Mouse (Mus musculus) CH12.LX (cell line): ENCODE data around the gene Gch1. TPM values are rescaled to one million over a fixed set of nuclear protein-coding genes. Genes with fewer than 3 reads are reported as not detected.
A peak's percentile ranks its signal among the peaks of the same experiment; 100 is the strongest.

Experiments
- DNase-seq: peaks from one replicate; pipeline ENCODE4 v3.0.0-alpha.2; 2013; ENCODE audit errors: extremely low read depth
- H3K27ac ChIP-seq: 2 replicates; pipeline ENCODE4 v1.5.1; 2012; ENCODE audit warnings: low read depth, mild to moderate bottlenecking, control low read depth, moderate library complexity; ENCODE audit not compliant: insufficient read depth
- H3K27me3 ChIP-seq: replicated peaks from 2 replicates; pipeline ENCODE3; 2012; ENCODE audit warnings: inconsistent platforms
- H3K36me3 ChIP-seq, 2 experiments: replicated peaks in 1 of 2; 2 replicates each; pipeline versions ENCODE3 to v1.6.1; 2012; ENCODE audit warnings: inconsistent platforms in 1 of 2, low read length in 1 of 2, mild to moderate bottlenecking in 1 of 2, mixed read lengths in 1 of 2, moderate library complexity in 1 of 2; ENCODE audit not compliant: control insufficient read depth in 1 of 2, insufficient read depth in 1 of 2
- H3K4me1 ChIP-seq, 2 experiments: 2 replicates each; pipeline ENCODE4 v1.6.1; 2012; ENCODE audit warnings: inconsistent platforms in 1 of 2, moderate library complexity in 1 of 2; ENCODE audit not compliant: insufficient read depth in 2 of 2, control insufficient read depth in 1 of 2
- H3K4me2 ChIP-seq: 2 replicates; pipeline ENCODE4 v1.6.1; 2012; ENCODE audit warnings: low read depth, mild to moderate bottlenecking, control low read depth; ENCODE audit not compliant: poor library complexity, insufficient read depth, severe bottlenecking
- H3K4me3 ChIP-seq, 3 experiments: fragments of 150-350 bp in 1 of 3; sonication (generic) in 1 of 3; replicated peaks in 1 of 3; 2 replicates each; pipeline versions ENCODE3 to v1.5.1; 2011 to 2012; ENCODE audit warnings: low read depth in 2 of 3, low read length in 2 of 3, mild to moderate bottlenecking in 2 of 3, moderate library complexity in 2 of 3, control low read depth in 1 of 3, improper control_type of control experiment in 1 of 3, inconsistent platforms in 1 of 3, mixed read lengths in 1 of 3; ENCODE audit not compliant: poor library complexity in 1 of 3
- H3K79me2 ChIP-seq: replicated peaks from 2 replicates; pipeline ENCODE4 v1.6.1; 2012; ENCODE audit warnings: mild to moderate bottlenecking, moderate library complexity; ENCODE audit not compliant: control insufficient read depth, poor library complexity, insufficient read depth, severe bottlenecking; ENCODE audit errors: extremely low read depth
- H3K9ac ChIP-seq: 2 replicates; pipeline ENCODE4 v1.6.1; 2012; ENCODE audit warnings: low read depth, mild to moderate bottlenecking, control low read depth, moderate library complexity; ENCODE audit not compliant: insufficient read depth
- H3K9me3 ChIP-seq: replicated peaks from 2 replicates; pipeline ENCODE3; 2012; ENCODE audit warnings: low read length, inconsistent platforms, mixed read lengths
- BHLHE40 ChIP-seq: IDR thresholded peaks from 2 replicates; pipeline ENCODE4 v1.6.1; 2011; ENCODE audit warnings: mild to moderate bottlenecking, low read depth, low read length, improper control_type of control experiment
- CHD1 ChIP-seq: IDR thresholded peaks from 2 replicates; pipeline ENCODE4 v1.6.1; 2012; ENCODE audit warnings: low read depth, low read length, improper control_type of control experiment, inconsistent platforms
- CHD2 ChIP-seq: IDR thresholded peaks from 2 replicates; pipeline ENCODE4 v1.6.1; 2011; ENCODE audit warnings: low read length, improper control_type of control experiment
- ELF1 ChIP-seq: IDR thresholded peaks from 2 replicates; pipeline ENCODE4 v1.6.1; 2014; ENCODE audit warnings: low read depth, mild to moderate bottlenecking, inconsistent platforms, low read length, improper control_type of control experiment
- EP300 ChIP-seq: IDR thresholded peaks from 2 replicates; pipeline ENCODE4 v1.6.1; 2011; ENCODE audit warnings: low read length, improper control_type of control experiment
- ETS1 ChIP-seq: conservative IDR thresholded peaks from 2 replicates; pipeline ENCODE4 v1.6.1; 2012; ENCODE audit warnings: low read depth, mild to moderate bottlenecking, inconsistent platforms, low read length, improper control_type of control experiment, moderate library complexity
- MAFK ChIP-seq: IDR thresholded peaks from 2 replicates; pipeline ENCODE4 v1.6.1; 2011; ENCODE audit warnings: low read length, improper control_type of control experiment; ENCODE audit not compliant: insufficient replicate concordance
- MAZ ChIP-seq: IDR thresholded peaks from 2 replicates; pipeline ENCODE4 v1.6.1; 2012; ENCODE audit warnings: low read depth, mild to moderate bottlenecking, inconsistent platforms, low read length, improper control_type of control experiment, moderate library complexity
- MEF2A ChIP-seq: IDR thresholded peaks from 2 replicates; pipeline ENCODE4 v1.6.1; 2014; ENCODE audit warnings: low read depth, mild to moderate bottlenecking, inconsistent platforms, low read length, improper control_type of control experiment, borderline replicate concordance
- PAX5 ChIP-seq: IDR thresholded peaks from 2 replicates; pipeline ENCODE4 v1.6.1; 2012; ENCODE audit warnings: low read length, inconsistent platforms, mixed read lengths
- POLR2A ChIP-seq: IDR thresholded peaks from 2 replicates; pipeline ENCODE4 v1.6.1; 2011; ENCODE audit warnings: low read depth, mild to moderate bottlenecking, improper control_type of control experiment, low read length
- SIN3A ChIP-seq: IDR thresholded peaks from 2 replicates; pipeline ENCODE4 v1.6.1; 2012; ENCODE audit warnings: low read length, improper control_type of control experiment, inconsistent platforms
- TBP ChIP-seq: conservative IDR thresholded peaks from 2 replicates; pipeline ENCODE4 v1.6.1; 2011; ENCODE audit warnings: low read depth, low read length, improper control_type of control experiment
- dilution Hi-C: fragments of 300-500 bp; cut with MboI; formaldehyde crosslinking; loops from 2 replicates; pipeline ENCODE4 v1.14.3; 2020; ENCODE audit warnings: low sequenced_read_pairs; ENCODE audit not compliant: extremely low pct_unique_long_range_greater_than_20kb, extremely low pct_ligation_motif_present
- in situ Hi-C: fragments of 300-500 bp; cut with MboI; formaldehyde crosslinking; loops from 3 replicates; pipeline ENCODE4 v1.14.3; 2019; ENCODE audit warnings: low sequenced_read_pairs, low pct_ligation_motif_present, low pct_unique_long_range_greater_than_20kb, mixed read lengths
- polyA plus RNA-seq: library from polyadenylated mRNA; unstranded; fragments of >175 nt; gene quantifications from 2 replicates; pipeline ENCODE4 v1.2.1, GENCODE M21; 2012; ENCODE audit warnings: low read depth; ENCODE audit not compliant: insufficient read length
- total RNA-seq, 2 experiments: library from RNA; depleted of rRNA; stranded (reverse); fragments of 300-350 nt in 1 of 2; fragments of >200 nt in 1 of 2; gene quantifications; 2 replicates each; pipeline ENCODE4 v1.2.3; 2012 to 2014

Gene Gch1
- total and polyA plus RNA-seq, 3 experiments, result 5.7 to 6.5 (median 5.7) TPM

DNA sequence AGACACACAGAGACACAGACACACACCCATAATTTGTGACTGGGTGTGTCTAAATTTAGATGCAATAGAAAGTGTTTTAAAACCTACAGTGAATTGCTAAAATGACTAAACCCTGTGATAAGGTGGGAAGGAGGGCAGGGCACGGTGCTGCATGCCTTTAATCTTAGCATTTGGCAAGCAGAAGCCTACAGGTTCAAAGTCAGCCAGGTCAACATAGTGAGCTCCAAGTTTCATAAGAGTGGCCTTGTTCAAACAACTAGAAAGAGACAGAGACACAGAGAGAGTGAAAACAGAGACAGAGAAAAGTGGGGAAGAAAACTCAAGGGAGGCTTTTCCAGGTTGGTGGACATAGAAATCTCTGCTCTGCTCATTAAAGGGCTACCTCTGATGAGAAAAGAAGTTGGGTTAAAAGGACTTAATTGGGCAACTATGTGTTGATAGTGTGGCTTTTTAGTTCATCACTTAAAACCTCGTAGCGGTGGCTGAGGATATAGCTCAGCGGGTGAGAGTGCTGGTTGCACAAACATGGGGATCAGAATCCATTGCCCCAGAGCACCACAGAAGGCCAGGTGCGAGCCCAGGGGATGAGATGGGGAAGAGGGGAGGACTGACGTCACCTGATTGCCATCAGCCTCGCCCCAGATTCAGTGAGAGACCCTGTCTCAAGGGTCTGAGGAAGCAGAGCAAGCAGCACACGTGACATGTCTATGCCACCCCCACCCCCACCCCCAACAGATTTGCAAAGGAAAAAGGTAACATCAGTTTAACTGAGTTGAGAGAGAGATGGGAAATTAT, 31.2 kb upstream of the Gch1 start:
- Histone ChIP-seq H3K4me1 (peaks cover 6 to 10% of the 10 kb centered on the region in 2 experiments), H3K4me3 (no peak overlapping the region), H3K9me3 (no peaks in the 10 kb centered on the region), H3K9ac (no peak overlapping the region), H3K79me2 (no peaks in the 10 kb centered on the region), H3K4me2 (no peak overlapping the region), H3K27ac (no peak overlapping the region), H3K36me3 (no peaks in the 10 kb centered on the region), H3K27me3 (no peaks in the 10 kb centered on the region)
- DNase-seq, result no peak
- TF ChIP-seq SIN3A (no peak), ETS1 (no peak), ELF1 (no peak), MAZ (no peak), BHLHE40 (no peak), MEF2A (no peak), PAX5 (no peak), CHD1 (no peak)
- dilution Hi-C loops, result no loop called here
- in situ Hi-C loops, result no loop called here

- H3K4me3 ChIP-seq, result no peak overlapping the region
- H3K27ac ChIP-seq, result no peak overlapping the region
- peak; percentile 12 for DNase-seq
- H3K79me2 ChIP-seq, result no peaks in the 10 kb centered on the region
- no peaks in the 10 kb centered on the region for H3K27me3 ChIP-seq
- no peak overlapping the region for H3K4me2 ChIP-seq
- dilution Hi-C loops (no loop called here), in situ Hi-C loops (no loop called here)
- H3K9ac ChIP-seq, result no peak overlapping the region
- H3K9me3 ChIP-seq, result no peaks in the 10 kb centered on the region
- no peak for TF ChIP-seq EP300
- peak; percentile 56; the same call in 1 of the 2 replicates for TF ChIP-seq MAFK
- no peak for TF ChIP-seq TBP
- TF ChIP-seq POLR2A, result no peak
- no peak for TF ChIP-seq CHD2
- H3K36me3 ChIP-seq, result no peaks in the 10 kb centered on the region
- H3K4me1 ChIP-seq, result peaks cover 6 to 16% of the 10 kb centered on the region in 2 experiments
Observed at GRCm38 (mm10) chr14:47218766-47219606, 29.8 kb upstream of the Gch1 start.
